Comparison of ENCODE assay signal across 9 mouse cellular contexts in genomic region chr11:117890519-117891282, GRCm38 (mm10). TPM values are rescaled to one million over a fixed set of nuclear protein-coding genes. Genes with fewer than 3 reads are reported as not detected.
DNase-seq lines count a peak whose midpoint lies in the region; ATAC-seq and TF ChIP-seq lines count a peak whose summit lies in the region.
"Had no signal": no experiment of that assay in that cellular context is flagged by ENCODE, and none has a peak within 500 bp of the region (broad histone marks: within the 10 kb centered on the region; RNA-seq: fewer than 3 reads in every experiment).

No protein-coding gene starts in this region.

- no peak for ATAC-seq in megakaryocyte, adult 5-6 weeks (ENCODE audit: poor library complexity, severe bottlenecking)
- peak; percentile 75; the same call in 1 of the 2 replicates for ATAC-seq in kidney, embryonic 15.5 days (replicated peaks; ENCODE audit: low FRiP score)
- ATAC-seq in midbrain, postnatal 0 days (ENCODE audit: low FRiP score), result peak; percentile 44; the same call in 1 of the 2 replicates

- TF ChIP-seq CTCF in embryonic fibroblast, embryonic 13.5 days (IDR thresholded peaks at IDR 0.05; ENCODE audit: borderline replicate concordance, insufficient read depth, low read length), result peak; percentile 55; the same call in 1 of the 2 replicates
- TF ChIP-seq CTCF in midbrain, postnatal 0 days (IDR thresholded peaks at IDR 0.05), result peak; percentile 49

- WGBS in kidney, embryonic 15.5 days, result 22% methylated on average over 13 of the region's 13 CpGs
- 33% methylated on average over 13 of the region's 13 CpGs for WGBS in midbrain, postnatal 0 days

- TF ChIP-seq POLR2A in embryonic fibroblast, embryonic 13.5 days (IDR thresholded peaks at IDR 0.05; ENCODE audit: low read depth, low read length), result no peak

- H3K9ac ChIP-seq in kidney, embryonic 15.5 days, result no peak overlapping the region
- H3K9ac ChIP-seq in midbrain, postnatal 0 days (replicated peaks; ENCODE audit: low read length, poor library complexity, severe bottlenecking), result no peak overlapping the region
- H3K9ac ChIP-seq: liver, embryonic 15.5 days had no signal

- H3K4me1 ChIP-seq in megakaryocyte, embryonic 14.5 days, result peaks cover 61% of the 10 kb centered on the region
- H3K4me1 ChIP-seq in embryonic fibroblast, embryonic 13.5 days (ENCODE audit: control insufficient read depth, insufficient read depth, low read length), result no peaks in the 10 kb centered on the region
- H3K4me1 ChIP-seq in kidney, embryonic 15.5 days, result peaks cover 54% of the 10 kb centered on the region
- H3K4me1 ChIP-seq in midbrain, postnatal 0 days (ENCODE audit: insufficient read depth, low read length), result peaks cover 19% of the 10 kb centered on the region

- no peaks in the 10 kb centered on the region for H3K9me3 ChIP-seq in megakaryocyte, embryonic 14.5 days
- H3K9me3 ChIP-seq in kidney, embryonic 15.5 days (replicated peaks), result no peaks in the 10 kb centered on the region
- no peaks in the 10 kb centered on the region for H3K9me3 ChIP-seq in midbrain, postnatal 0 days (ENCODE audit: low read length)
- H3K9me3 ChIP-seq: liver, embryonic 15.5 days had no signal

- H3K27ac ChIP-seq in embryonic fibroblast, embryonic 13.5 days (ENCODE audit: insufficient read depth, low read length), result peak overlapping the region; percentile 19
- H3K27ac ChIP-seq in kidney, embryonic 15.5 days, result peak overlapping the region; percentile 42
- H3K27ac ChIP-seq in midbrain, postnatal 0 days (ENCODE audit: low read depth, low read length), result no peak overlapping the region
- H3K27ac ChIP-seq: liver, embryonic 15.5 days had no signal

- DNase-seq in midbrain, postnatal 0 days (ENCODE audit: low spot score), result no peak
- no peak for DNase-seq in right cerebral cortex, postnatal 10 days (ENCODE audit: low spot score in 2 of 2)
- DNase-seq in urinary bladder, postnatal 25 days (ENCODE audit: low spot score), result no peak
- DNase-seq in layer of hippocampus, adult 9-10 months (ENCODE audit: low spot score), result no peak

- no peaks in the 10 kb centered on the region for H3K36me3 ChIP-seq in megakaryocyte, embryonic 14.5 days (replicated peaks; ENCODE audit: low read length)
- H3K36me3 ChIP-seq in kidney, embryonic 15.5 days, result no peaks in the 10 kb centered on the region
- no peaks in the 10 kb centered on the region for H3K36me3 ChIP-seq in midbrain, postnatal 0 days (ENCODE audit: insufficient read depth, low read length)
- H3K36me3 ChIP-seq: liver, embryonic 15.5 days had no signal

- 0 out of 2 replicates have a peak overlapping the region, but pooled peaks have one; percentile 1 for H3K4me2 ChIP-seq in kidney, embryonic 15.5 days
- no peak overlapping the region for H3K4me2 ChIP-seq in midbrain, postnatal 0 days (ENCODE audit: low read depth, low read length, poor library complexity, severe bottlenecking)
- H3K4me2 ChIP-seq: liver, embryonic 15.5 days had no signal

- peak overlapping the region; percentile 31 for H3K4me3 ChIP-seq in megakaryocyte, embryonic 14.5 days (replicated peaks)
- H3K4me3 ChIP-seq in embryonic fibroblast, embryonic 13.5 days (ENCODE audit: insufficient read depth, low read length), result no peak overlapping the region
- H3K4me3 ChIP-seq in kidney, embryonic 15.5 days (replicated peaks), result no peak overlapping the region
- no peak overlapping the region for H3K4me3 ChIP-seq in midbrain, postnatal 0 days (ENCODE audit: low read depth, low read length)

- peaks cover 63% of the 10 kb centered on the region for H3K27me3 ChIP-seq in megakaryocyte, embryonic 14.5 days (replicated peaks)
- peaks cover 45% of the 10 kb centered on the region for H3K27me3 ChIP-seq in kidney, embryonic 15.5 days
- no peaks in the 10 kb centered on the region; the same call in 1 of the 2 replicates for H3K27me3 ChIP-seq in midbrain, postnatal 0 days (ENCODE audit: insufficient read depth, low read length)

RNA-seq across cellular contexts. Expression of gene Tha1, which starts 17.4 kb away (rescaled TPM):
- polyA plus RNA-seq in megakaryocyte, embryonic 14.5 days (2012; ENCODE audit: insufficient read depth, low replicate concordance), result 6.0 and 6.4 TPM in 2 replicates
- total RNA-seq in megakaryocyte, adult 5-6 weeks (2015), result 1.4 and 1.8 TPM in 2 replicates
- total RNA-seq in megakaryocyte, adult 5-6 weeks (2017), result 0.89 and 1.1 TPM in 2 replicates
- 1.2 and 1.7 TPM in 2 replicates for polyA plus RNA-seq in embryonic fibroblast, embryonic 13.5 days (2011; ENCODE audit: insufficient read length, low read depth, missing spikeins)
- 5.3 TPM in 2 replicates for polyA plus RNA-seq in kidney, embryonic 15.5 days (2015; fragmentation: Nextera tagmentation; extraction: Ambion mirVana)
- 3.8 and 4.2 TPM in 2 replicates for total RNA-seq in midbrain, postnatal 0 days (2014; rRNA removed)
- 3.0 and 3.5 TPM in 2 replicates for polyA plus RNA-seq in midbrain, postnatal 0 days (2015; fragmentation: Nextera tagmentation; extraction: Ambion mirVana)

RNA-seq across cellular contexts. Expression of gene Tmem235, which starts 30.1 kb away (rescaled TPM):
- 0.07 TPM in 1 of 2 replicates, not detected in the other for polyA plus RNA-seq in megakaryocyte, embryonic 14.5 days (2012; ENCODE audit: insufficient read depth, low replicate concordance)
- total RNA-seq in megakaryocyte, adult 5-6 weeks (2015), result not detected in 2 replicates
- not detected in 2 replicates for total RNA-seq in megakaryocyte, adult 5-6 weeks (2017)
- polyA plus RNA-seq in embryonic fibroblast, embryonic 13.5 days (2011; ENCODE audit: insufficient read length, low read depth, missing spikeins), result not detected in 2 replicates
- not detected in 2 replicates for polyA plus RNA-seq in kidney, embryonic 15.5 days (2015; fragmentation: Nextera tagmentation; extraction: Ambion mirVana)
- total RNA-seq in midbrain, postnatal 0 days (2014; rRNA removed), result 0.16 TPM in 1 of 2 replicates, not detected in the other
- polyA plus RNA-seq in midbrain, postnatal 0 days (2015; fragmentation: Nextera tagmentation; extraction: Ambion mirVana), result not detected in 2 replicates
- polyA plus RNA-seq: liver, embryonic 15.5 days had no signal

RNA-seq across cellular contexts. Expression of gene Birc5, which starts 41.6 kb away (rescaled TPM):
- polyA plus RNA-seq in megakaryocyte, embryonic 14.5 days (2012; ENCODE audit: insufficient read depth, low replicate concordance), result 58.9 and 69.8 TPM in 2 replicates
- total RNA-seq in megakaryocyte, adult 5-6 weeks (2015), result 220 and 258 TPM in 2 replicates
- total RNA-seq in megakaryocyte, adult 5-6 weeks (2017), result 232 and 240 TPM in 2 replicates
- polyA plus RNA-seq in embryonic fibroblast, embryonic 13.5 days (2011; ENCODE audit: insufficient read length, low read depth, missing spikeins), result 73.3 and 86.8 TPM in 2 replicates
- polyA plus RNA-seq in kidney, embryonic 15.5 days (2015; fragmentation: Nextera tagmentation; extraction: Ambion mirVana), result 310 and 329 TPM in 2 replicates
- total RNA-seq in midbrain, postnatal 0 days (2014; rRNA removed), result 3.2 and 6.0 TPM in 2 replicates
- polyA plus RNA-seq in midbrain, postnatal 0 days (2015; fragmentation: Nextera tagmentation; extraction: Ambion mirVana), result 13.1 and 13.2 TPM in 2 replicates
